Mouse (Mus musculus) E14TG2a.4 (cell line): ENCODE measurements around the gene Trip10.

Source experiments
- H3K27me3 ChIP-seq: 2 replicates; pipeline ENCODE4 v1.6.1; 2014; ENCODE audit warnings: low read length, control low read depth; ENCODE audit not compliant: insufficient read depth
- H3K36me3 ChIP-seq: 2 replicates; pipeline ENCODE4 v1.6.1; 2014; ENCODE audit warnings: low read length, control low read depth; ENCODE audit not compliant: insufficient read depth
- H3K4me1 ChIP-seq: replicated peaks from 2 replicates; pipeline ENCODE4 v1.6.1; 2014; ENCODE audit warnings: low read depth, low read length, control low read depth
- H3K4me3 ChIP-seq: replicated peaks from 2 replicates; pipeline ENCODE4 v1.5.1; 2014; ENCODE audit warnings: mild to moderate bottlenecking, low read length
- H3K9me3 ChIP-seq: 2 replicates; pipeline ENCODE4 v1.6.1; 2014; ENCODE audit warnings: low read length, control low read depth
- CTCF ChIP-seq: conservative IDR thresholded peaks from 2 replicates; pipeline ENCODE4 v1.5.1; 2014; ENCODE audit warnings: low read length
- NANOG ChIP-seq: IDR thresholded peaks from 2 replicates; pipeline ENCODE4 v1.6.1; 2014; ENCODE audit warnings: borderline replicate concordance, low read length, mixed read lengths
- POU5F1 ChIP-seq: IDR thresholded peaks from 2 replicates; pipeline ENCODE4 v1.6.1; 2014; ENCODE audit warnings: low read length, borderline replicate concordance

The Trip10 gene

GRCm38 (mm10) chr17:57255354-57255753, 6.1 kb downstream of the Trip10 start:
- no peaks in the 10 kb centered on the region for H3K27me3 ChIP-seq
- H3K9me3 ChIP-seq: no peaks in the 10 kb centered on the region
- no peak overlapping the region for H3K4me3 ChIP-seq
- H3K4me1 ChIP-seq: peaks cover 77% of the 10 kb centered on the region
- TF ChIP-seq CTCF (no peak), NANOG (no peak), POU5F1 (no peak)
- peaks cover 93% of the 10 kb centered on the region for H3K36me3 ChIP-seq

GRCm38 (mm10) chr17:57256921-57257485, 7.7 kb downstream of the Trip10 start:
- no peaks in the 10 kb centered on the region for H3K9me3 ChIP-seq
- H3K4me1 ChIP-seq: peaks cover 79% of the 10 kb centered on the region
- H3K27me3 ChIP-seq: no peaks in the 10 kb centered on the region
- no peak for TF ChIP-seq CTCF
- TF ChIP-seq POU5F1: no peak
- no peak for TF ChIP-seq NANOG
- H3K4me3 ChIP-seq: no peak overlapping the region
- H3K36me3 ChIP-seq: peaks cover 99% of the 10 kb centered on the region

GRCm38 (mm10) chr17:57258191-57258590, 8.9 kb downstream of the Trip10 start:
- Histone ChIP-seq H3K4me1 (peaks cover 78% of the 10 kb centered on the region), H3K36me3 (peaks cover 99% of the 10 kb centered on the region), H3K4me3 (no peak overlapping the region), H3K27me3 (no peaks in the 10 kb centered on the region), H3K9me3 (no peaks in the 10 kb centered on the region)
- TF ChIP-seq CTCF (no peak), POU5F1 (no peak), NANOG (no peak)

- Histone ChIP-seq H3K9me3 (no peaks in the 10 kb centered on the region), H3K27me3 (no peaks in the 10 kb centered on the region)
- TF ChIP-seq NANOG (no peak), CTCF (no peak), POU5F1 (no peak)
These were observed 10.5 kb downstream of the Trip10 start for GRCm38 (mm10) chr17:57259742-57260141.

GRCm38 (mm10) chr17:57260351-57260750, 11.1 kb downstream of the Trip10 start:
- Histone ChIP-seq H3K36me3 (peaks cover 90% of the 10 kb centered on the region), H3K4me3 (no peak overlapping the region), H3K4me1 (peaks cover 78% of the 10 kb centered on the region), H3K27me3 (no peaks in the 10 kb centered on the region), H3K9me3 (no peaks in the 10 kb centered on the region)
- TF ChIP-seq CTCF: no peak
- TF ChIP-seq POU5F1: no peak
- TF ChIP-seq NANOG: no peak

More at GRCm38 (mm10) chr17:57259742-57260141, 10.5 kb downstream of the Trip10 start:
- Histone ChIP-seq H3K36me3 (peaks cover 97% of the 10 kb centered on the region), H3K4me1 (peaks cover 78% of the 10 kb centered on the region), H3K4me3 (no peak overlapping the region)

GRCm38 (mm10) chr17:57261286-57261685, 12.0 kb downstream of the Trip10 start:
- TF ChIP-seq NANOG (no peak), POU5F1 (no peak), CTCF (no peak)
- peaks cover 82% of the 10 kb centered on the region for H3K4me1 ChIP-seq
- peaks cover 81% of the 10 kb centered on the region for H3K36me3 ChIP-seq
- no peak overlapping the region; the same call in 1 of the 2 replicates for H3K4me3 ChIP-seq
- no peaks in the 10 kb centered on the region for H3K9me3 ChIP-seq
- H3K27me3 ChIP-seq: no peaks in the 10 kb centered on the region

GRCm38 (mm10) chr17:57261796-57262195, 12.5 kb downstream of the Trip10 start:
- Histone ChIP-seq H3K27me3 (no peaks in the 10 kb centered on the region), H3K4me1 (peaks cover 81% of the 10 kb centered on the region), H3K9me3 (no peaks in the 10 kb centered on the region), H3K36me3 (peaks cover 76% of the 10 kb centered on the region), H3K4me3 (no peak overlapping the region; the same call in 1 of the 2 replicates)
- TF ChIP-seq CTCF (no peak), POU5F1 (no peak), NANOG (no peak)

GRCm38 (mm10) chr17:57262901-57263550, 13.8 kb downstream of the Trip10 start:
- TF ChIP-seq NANOG: no peak
- no peak for TF ChIP-seq POU5F1
- no peak for TF ChIP-seq CTCF
- Histone ChIP-seq H3K9me3 (no peaks in the 10 kb centered on the region), H3K4me1 (peaks cover 74% of the 10 kb centered on the region), H3K27me3 (no peaks in the 10 kb centered on the region), H3K4me3 (no peak overlapping the region), H3K36me3 (peaks cover 65% of the 10 kb centered on the region)

- Histone ChIP-seq H3K4me1 (peaks cover 62% of the 10 kb centered on the region), H3K36me3 (peaks cover 54% of the 10 kb centered on the region), H3K4me3 (no peak overlapping the region), H3K9me3 (no peaks in the 10 kb centered on the region), H3K27me3 (no peaks in the 10 kb centered on the region)
- TF ChIP-seq NANOG: no peak
- no peak for TF ChIP-seq CTCF
- TF ChIP-seq POU5F1: no peak
These were observed 14.9 kb downstream of the Trip10 start for GRCm38 (mm10) chr17:57264164-57264563.
